Mouse (Mus musculus) small intestine, adult 2 months (tissue): Measurements from ENCODE around the gene Ywhab. TPM values are rescaled to one million over a fixed set of nuclear protein-coding genes. Genes with fewer than 3 reads are reported as not detected.
A peak's percentile ranks its signal among the peaks of the same experiment; 100 is the strongest.

ENCODE experiments used
- H3K27ac ChIP-seq: fragments of 200-500 bp; 2 replicates; pipeline ENCODE4 v1.5.1; 2012; ENCODE audit warnings: low read depth, low read length, control low read depth, inconsistent platforms; ENCODE audit not compliant: insufficient read depth
- H3K27me3 ChIP-seq: fragments of 200-500 bp; 2 replicates; pipeline ENCODE4 v1.6.1; 2012; ENCODE audit warnings: mild to moderate bottlenecking, moderate library complexity, low read length, inconsistent platforms; ENCODE audit not compliant: control insufficient read depth, insufficient read depth
- H3K36me3 ChIP-seq: fragments of 200-500 bp; 2 replicates; pipeline ENCODE4 v1.6.1; 2012; ENCODE audit warnings: mild to moderate bottlenecking, low read length, control low read depth, inconsistent platforms; ENCODE audit not compliant: control insufficient read depth, insufficient read depth
- H3K4me1 ChIP-seq: fragments of 200-500 bp; 2 replicates; pipeline ENCODE4 v1.6.1; 2012; ENCODE audit warnings: low read length, inconsistent platforms, mixed read lengths; ENCODE audit not compliant: control insufficient read depth, insufficient read depth, insufficient read length
- H3K4me3 ChIP-seq: fragments of 200-500 bp; 2 replicates; pipeline ENCODE4 v1.5.1; 2012; ENCODE audit warnings: low read depth, mild to moderate bottlenecking, control low read depth, inconsistent platforms, low read length, moderate library complexity
- CTCF ChIP-seq: fragments of 200-500 bp; IDR thresholded peaks from 2 replicates; pipeline ENCODE4 v1.5.1; 2012; ENCODE audit warnings: low read depth, mild to moderate bottlenecking, control low read depth, inconsistent platforms, low read length, moderate library complexity, mixed read lengths; ENCODE audit not compliant: insufficient replicate concordance, insufficient read length; ENCODE audit errors: extremely low read depth
- POLR2A ChIP-seq: fragments of 200-500 bp; IDR thresholded peaks from 2 replicates; pipeline ENCODE4 v1.6.1; 2012; ENCODE audit warnings: low read depth, mild to moderate bottlenecking, control low read depth, inconsistent platforms, low read length, moderate library complexity
- WGBS: fragments of 180-500 bp; shearing (Covaris S2); methylation state at CpG from one replicate; pipeline ENCODE4 v1.1.7; 2018; 5-methylcytosine and 5-hydroxymethylcytosine counted together
- polyA plus RNA-seq: library from polyadenylated mRNA; depleted of rRNA; stranded (reverse); fragments of >200 nt; gene quantifications from 2 replicates; pipeline ENCODE4 v1.2.3, GENCODE M21; 2012; rRNA removed

Gene Ywhab
- polyA plus RNA-seq, result 12.1 and 25.8 TPM in 2 replicates

GRCm38 (mm10) chr2:163994654-163994976, at the start of gene Ywhab:
Gene Ywhab (plus strand): TSS chr2:163994960.
- H3K36me3 ChIP-seq, result peaks cover 3% of the 10 kb centered on the region; the same call in 1 of the 2 replicates
- H3K27ac ChIP-seq, result peak within 1 kb of the TSS; percentile 85
- under 1% methylated on average over 14 of the region's 14 CpGs for WGBS
- H3K4me3 ChIP-seq, result peak within 1 kb of the TSS; percentile 76
- peaks cover 3% of the 10 kb centered on the region; the same call in 1 of the 2 replicates for H3K4me1 ChIP-seq
- no peaks in the 10 kb centered on the region for H3K27me3 ChIP-seq
- TF ChIP-seq POLR2A (no peak), CTCF (no peak)

DNA sequence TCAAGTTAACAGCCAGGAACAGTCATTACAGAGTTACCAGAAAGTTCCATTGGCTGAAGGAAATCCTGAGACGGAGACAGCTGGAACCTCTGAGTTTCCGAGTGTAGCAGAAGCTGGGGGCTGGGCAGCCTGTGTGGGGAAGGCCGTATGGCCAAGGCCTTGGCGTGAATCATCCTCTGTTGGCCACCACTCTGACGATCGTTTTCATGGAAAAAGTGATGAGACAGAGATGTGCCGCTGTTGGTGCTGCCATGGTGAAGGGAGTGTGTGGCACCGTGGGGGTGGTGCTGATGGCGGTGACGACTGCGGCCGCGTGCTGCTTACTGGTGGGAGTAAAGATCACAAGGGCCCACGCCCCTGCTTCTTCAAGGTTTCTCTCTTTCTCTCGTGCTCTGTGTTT, 48.5 kb upstream of the Ywhab start:
- H3K27ac ChIP-seq, result no peak overlapping the region
- no peak for TF ChIP-seq POLR2A
- no peak for TF ChIP-seq CTCF
- no peaks in the 10 kb centered on the region for H3K27me3 ChIP-seq
- no peaks in the 10 kb centered on the region for H3K4me1 ChIP-seq
- WGBS, result 70% methylated on average over 15 of the region's 15 CpGs
- H3K36me3 ChIP-seq, result no peaks in the 10 kb centered on the region
- H3K4me3 ChIP-seq, result no peak overlapping the region

GRCm38 (mm10) chr2:163947976-163948375, 46.8 kb upstream of the Ywhab start:
- H3K36me3 ChIP-seq, result no peaks in the 10 kb centered on the region
- TF ChIP-seq CTCF, result no peak
- no peaks in the 10 kb centered on the region for H3K4me1 ChIP-seq
- H3K4me3 ChIP-seq, result no peak overlapping the region
- H3K27me3 ChIP-seq, result no peaks in the 10 kb centered on the region
- no peak overlapping the region for H3K27ac ChIP-seq
- WGBS, result 65% methylated on average over 7 of the region's 7 CpGs

GRCm38 (mm10) chr2:163951770-163952169, 43.0 kb upstream of the Ywhab start:
- H3K4me1 ChIP-seq, result no peaks in the 10 kb centered on the region
- no peaks in the 10 kb centered on the region for H3K36me3 ChIP-seq
- no peaks in the 10 kb centered on the region for H3K27me3 ChIP-seq
- H3K27ac ChIP-seq, result no peak overlapping the region
- no peak overlapping the region for H3K4me3 ChIP-seq
- 16% methylated on average over 4 of the region's 4 CpGs for WGBS
- peak; percentile 66; the same call in 1 of the 2 replicates for TF ChIP-seq CTCF
- no peak for TF ChIP-seq POLR2A

GRCm38 (mm10) chr2:163953622-163954310, 41.0 kb upstream of the Ywhab start:
- no peaks in the 10 kb centered on the region for H3K36me3 ChIP-seq
- no peak overlapping the region for H3K4me3 ChIP-seq
- no peak for TF ChIP-seq POLR2A
- TF ChIP-seq CTCF, result no peak
- no peak overlapping the region for H3K27ac ChIP-seq
- no peaks in the 10 kb centered on the region for H3K27me3 ChIP-seq
- no peaks in the 10 kb centered on the region for H3K4me1 ChIP-seq
- WGBS, result 49% methylated on average over 7 of the region's 7 CpGs

DNA sequence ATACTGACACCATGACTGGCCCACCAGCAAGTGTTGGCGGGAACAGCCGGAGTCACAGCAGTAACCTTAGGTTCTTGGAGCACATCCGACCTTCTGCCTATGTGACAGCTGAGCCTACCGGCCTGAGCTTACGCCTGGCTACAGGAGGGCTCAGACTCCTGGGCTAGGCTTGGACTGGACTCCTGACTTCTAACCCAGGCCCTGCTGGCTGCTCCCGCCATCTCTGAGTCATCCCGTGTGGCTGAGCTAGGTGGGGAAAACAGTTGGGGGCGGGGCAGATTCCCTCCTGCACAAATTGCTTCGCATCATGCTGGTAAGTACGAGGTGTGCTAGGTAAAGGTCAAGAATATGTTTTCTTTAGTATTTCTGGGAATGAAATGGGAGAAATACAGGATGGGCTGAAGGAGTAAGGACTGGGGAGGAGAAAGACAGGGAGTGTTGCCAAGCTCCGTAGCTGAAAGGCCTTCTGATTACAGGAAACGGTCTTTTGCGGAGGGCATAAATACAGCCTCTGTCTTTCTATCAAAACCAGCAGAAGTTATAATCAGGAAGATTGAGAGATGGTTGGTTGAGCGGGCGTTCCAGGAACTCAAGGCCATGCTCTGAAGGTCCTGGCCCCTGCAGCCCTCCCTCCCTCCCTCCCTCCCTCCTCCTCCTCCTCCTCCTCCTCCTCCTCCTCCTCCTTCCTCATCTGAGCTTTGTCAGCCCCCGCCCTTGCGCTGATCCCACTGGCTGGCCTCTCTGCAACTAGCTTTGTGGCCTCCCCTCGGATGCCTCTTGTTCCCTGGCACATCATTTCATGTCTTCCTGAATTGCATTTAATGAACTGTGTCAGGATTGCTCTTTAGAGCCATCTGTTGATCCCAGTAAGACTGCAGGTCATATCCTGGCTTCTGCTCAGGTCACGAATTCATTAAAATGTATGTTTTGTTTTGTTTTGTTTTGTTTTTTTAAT, 29.9 kb upstream of the Ywhab start:
- H3K4me3 ChIP-seq, result no peak overlapping the region
- TF ChIP-seq POLR2A (no peak), CTCF (no peak)
- H3K36me3 ChIP-seq, result no peaks in the 10 kb centered on the region
- no peaks in the 10 kb centered on the region for H3K27me3 ChIP-seq
- no peaks in the 10 kb centered on the region for H3K4me1 ChIP-seq
- 56% methylated on average over 19 of the region's 19 CpGs for WGBS
- no peak overlapping the region for H3K27ac ChIP-seq

- Histone ChIP-seq H3K27ac (no peak overlapping the region), H3K4me1 (no peaks in the 10 kb centered on the region), H3K4me3 (no peak overlapping the region), H3K36me3 (no peaks in the 10 kb centered on the region), H3K27me3 (no peaks in the 10 kb centered on the region)
- TF ChIP-seq CTCF (no peak), POLR2A (no peak)
- WGBS, result 53% methylated on average over 7 of the region's 7 CpGs
Observed at GRCm38 (mm10) chr2:163965706-163966105, 29.1 kb upstream of the Ywhab start.
